Mouse (Mus musculus) bone marrow, adult 2 months (tissue): ENCODE results near the gene G6pc2.

Experiments used
- CTCF ChIP-seq: fragments of 200-500 bp; IDR thresholded peaks from 2 replicates; pipeline ENCODE4 v1.5.1; 2011; ENCODE audit warnings: low read length, control low read depth; ENCODE audit not compliant: control insufficient read depth, insufficient read depth
- POLR2A ChIP-seq: fragments of 200-500 bp; IDR thresholded peaks from 2 replicates; pipeline ENCODE4 v1.6.1; 2011; ENCODE audit warnings: low read depth, mild to moderate bottlenecking, control low read depth, low read length, borderline replicate concordance; ENCODE audit not compliant: control insufficient read depth

- TF ChIP-seq POLR2A (no peak), CTCF (no peak)
These were observed 1.8 kb downstream of the G6pc2 start for GRCm38 (mm10) chr2:69212652-69213051.
